Mouse (Mus musculus): ENCODE measurements at regions not wholly inside any gene's neighbourhood (a gene's known extent, or its start where the extent isn't known, plus 50 kb on each side); places are given as distances from the start of the nearest gene placed in this dataset.

DNA sequence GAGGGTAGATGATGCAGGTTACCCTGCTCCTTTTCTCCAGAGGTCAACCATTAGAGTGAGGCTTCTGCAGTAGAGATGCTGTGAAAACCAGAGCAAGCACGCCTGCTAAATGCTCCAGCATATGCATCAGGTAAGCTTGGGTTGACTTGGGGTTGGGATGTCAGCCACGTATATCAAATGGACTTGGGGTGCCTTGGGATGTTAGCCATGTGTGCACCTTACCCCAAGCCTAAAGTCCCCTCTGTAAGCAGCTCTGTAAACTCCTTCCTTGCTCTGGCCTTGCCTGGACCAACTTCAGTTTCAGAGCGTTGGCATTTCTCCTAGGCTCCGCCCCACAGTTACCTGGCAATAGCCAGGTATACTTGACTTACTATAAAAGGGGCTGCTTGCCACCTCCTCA is 155.3 kb upstream of the Tmtc1 start:
- DNase-seq: no peak

DNA sequence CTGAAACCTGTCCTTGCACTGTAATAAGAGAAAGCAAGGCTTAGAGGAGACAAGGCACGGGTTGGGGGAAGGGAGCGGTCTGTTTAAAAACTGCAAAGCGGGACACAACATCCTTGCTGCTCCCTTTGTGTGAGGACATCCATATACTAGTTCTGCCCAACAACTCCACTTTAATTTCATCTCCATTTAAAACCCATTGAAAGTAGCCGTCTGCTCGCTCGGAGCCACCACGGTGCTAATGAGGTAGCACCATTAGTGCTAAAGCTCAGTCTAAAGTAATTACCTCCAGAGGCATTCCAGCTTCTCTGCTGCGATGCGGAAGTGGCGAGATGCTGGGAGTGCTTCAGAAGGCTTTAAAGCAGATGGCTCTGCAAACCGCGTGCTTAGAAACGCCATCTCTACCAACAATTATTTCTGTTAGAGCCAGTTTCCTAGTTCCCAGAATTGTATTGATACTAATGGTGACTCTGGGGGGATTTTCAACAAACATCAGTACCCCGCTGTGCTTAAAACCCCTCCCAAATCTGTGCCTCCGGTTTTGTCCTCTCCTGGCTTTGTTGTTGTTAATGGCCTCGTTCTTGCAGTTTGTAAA is 154.7 kb upstream of the Tmtc1 start:
- peak; percentile 5 for DNase-seq

DNA sequence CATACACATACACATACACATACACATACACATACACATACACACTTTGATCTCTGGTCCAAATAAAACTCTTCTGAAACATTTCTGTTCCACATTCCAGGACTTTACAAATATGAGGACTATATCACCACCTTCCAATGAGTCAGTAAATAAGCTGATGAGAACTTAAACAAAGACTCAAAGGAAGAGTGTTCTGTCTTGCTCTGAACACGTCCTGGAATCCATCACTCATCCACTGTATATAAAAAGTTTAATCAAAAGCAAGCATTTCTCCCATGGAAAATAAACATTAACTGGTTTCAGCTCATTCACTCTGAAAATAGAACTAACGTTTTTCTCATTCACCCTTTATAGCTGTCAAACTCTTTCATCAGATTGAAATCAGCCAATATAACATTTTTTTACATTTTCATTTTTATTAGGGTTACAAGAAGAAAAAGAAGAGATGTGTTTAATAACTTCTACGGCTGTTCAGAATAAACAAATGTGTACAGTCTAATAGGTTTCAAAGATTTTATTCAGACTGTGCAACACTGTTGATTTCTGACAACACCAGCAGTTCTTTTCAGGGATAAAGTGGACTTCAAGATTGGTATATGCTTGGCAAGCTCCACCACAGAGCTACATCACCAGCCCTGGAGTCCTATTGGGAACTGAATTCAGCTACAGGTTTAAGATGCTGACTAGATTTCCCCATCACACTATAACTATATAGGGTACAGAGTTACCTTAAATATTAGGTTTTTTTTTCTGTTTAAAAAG is 151.0 kb upstream of the Tmtc1 start:
- DNase-seq: no peak

DNA sequence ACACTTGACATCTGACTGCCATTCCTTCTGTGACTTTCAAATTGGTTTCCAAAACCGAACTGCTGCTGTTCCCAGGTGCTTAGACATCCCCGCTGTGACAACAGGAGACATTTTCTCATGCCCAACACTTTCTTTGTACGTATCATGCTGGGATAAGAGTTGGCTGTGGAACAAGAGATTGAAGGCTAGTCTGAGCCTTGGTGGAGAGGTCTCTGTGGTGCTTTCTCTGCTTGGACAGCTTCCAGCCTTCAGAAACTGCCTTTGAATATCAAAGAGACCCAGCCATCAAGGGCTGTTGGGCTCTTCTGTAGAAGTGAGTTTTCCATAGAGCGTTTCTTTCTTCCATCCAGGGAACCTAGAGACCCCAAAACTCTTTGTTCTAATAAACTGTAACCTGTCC is 144.8 kb upstream of the Tmtc1 start:
- DNase-seq: no peak

DNA sequence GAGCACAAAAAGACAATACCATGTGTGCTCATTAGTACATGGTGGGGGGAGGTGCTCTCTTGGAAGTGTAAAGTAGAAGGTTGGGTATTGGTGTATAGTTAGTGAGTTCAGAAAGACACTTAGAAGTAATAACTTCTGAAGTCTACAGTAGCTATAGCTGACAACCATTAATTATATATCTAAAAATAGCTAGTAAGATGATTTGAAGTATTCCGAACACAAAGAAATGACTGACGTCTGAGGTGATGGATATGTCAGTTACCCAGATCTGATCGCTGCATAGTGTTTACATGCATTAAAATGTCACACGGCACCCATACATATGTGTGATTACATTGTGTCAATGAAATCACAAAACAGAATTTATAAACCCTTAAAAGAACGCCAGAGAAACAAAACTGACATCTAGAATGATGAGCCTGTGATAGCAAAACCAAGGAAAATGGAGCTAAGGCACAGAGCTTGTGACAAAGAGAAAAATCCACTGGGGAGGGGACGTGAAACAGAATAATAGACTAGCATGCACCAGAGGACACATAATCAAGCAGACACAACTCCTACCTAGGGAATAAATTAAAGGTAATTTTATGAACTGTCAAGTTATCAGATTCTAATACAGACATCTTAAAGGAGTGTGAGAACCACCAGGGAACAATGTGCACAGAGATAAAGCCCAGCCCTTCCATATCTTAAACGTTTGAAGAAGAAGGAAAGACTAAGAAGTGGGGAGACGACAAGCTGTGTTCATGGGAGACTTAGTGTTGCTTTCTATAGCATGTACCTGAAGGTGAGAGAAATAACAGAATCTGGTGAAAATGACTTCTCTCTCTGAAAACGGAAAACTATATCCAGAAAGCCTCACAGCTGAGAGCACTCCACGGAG is 142.5 kb upstream of the Tmtc1 start:
- DNase-seq: no peak

DNA sequence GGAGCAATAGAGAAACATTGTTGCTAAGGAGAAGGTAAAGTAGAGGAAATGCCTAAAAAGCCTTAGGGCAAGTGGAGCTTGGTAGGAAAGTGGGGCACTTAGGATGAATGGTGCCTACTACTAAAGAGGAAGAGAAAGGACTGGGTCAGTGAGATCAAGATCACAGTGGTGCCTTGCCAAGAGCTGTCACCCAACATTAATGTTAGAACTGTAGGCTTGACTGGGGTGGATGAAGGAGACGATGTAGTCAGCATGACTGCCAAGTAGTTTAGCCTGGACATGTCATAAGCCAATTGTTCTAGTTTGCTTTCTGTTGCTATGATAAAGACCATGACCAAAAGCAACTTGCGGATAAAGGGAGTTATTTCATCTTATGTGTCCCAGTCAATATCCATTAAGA is 139.9 kb upstream of the Tmtc1 start:
- DNase-seq: no peak

DNA sequence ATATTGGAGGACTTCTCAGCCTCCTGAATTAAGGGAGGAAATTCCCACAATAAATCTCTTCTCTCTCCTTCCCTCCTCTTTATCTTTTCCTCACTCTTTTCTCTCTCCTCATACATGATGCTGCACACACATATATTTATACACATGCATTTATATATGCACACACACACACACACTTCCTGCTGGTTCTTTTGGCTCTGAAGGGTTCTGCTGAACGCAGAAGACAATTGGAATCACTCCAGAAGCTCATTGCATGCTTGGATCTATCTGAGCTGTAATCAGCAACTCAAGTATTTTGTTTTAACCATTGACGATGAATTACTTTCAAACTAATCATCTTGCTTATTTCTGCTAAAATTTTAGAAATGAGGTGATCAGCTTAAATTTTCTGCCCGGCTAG is 134.1 kb upstream of the Tmtc1 start:
- no peak for DNase-seq

DNA sequence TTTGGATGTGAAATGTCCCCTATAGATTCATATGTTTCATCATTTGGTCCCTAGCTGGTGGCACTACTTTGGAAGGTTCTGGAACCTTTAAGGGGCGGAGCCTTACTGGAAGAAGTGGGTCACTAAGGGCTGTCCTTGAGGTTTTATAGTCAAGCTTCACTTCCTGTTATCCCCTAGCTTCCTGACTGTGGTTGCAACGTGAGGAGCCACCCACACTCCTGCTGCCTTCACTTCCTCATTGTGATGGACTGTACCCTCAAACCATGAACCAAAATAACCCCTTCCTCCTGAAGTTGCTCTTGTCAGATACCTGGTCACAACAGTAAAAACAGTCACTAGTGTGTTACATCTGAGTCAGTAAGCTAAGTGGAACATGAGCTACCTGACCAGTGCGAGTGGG is 133.5 kb upstream of the Tmtc1 start:
- DNase-seq: no peak

DNA sequence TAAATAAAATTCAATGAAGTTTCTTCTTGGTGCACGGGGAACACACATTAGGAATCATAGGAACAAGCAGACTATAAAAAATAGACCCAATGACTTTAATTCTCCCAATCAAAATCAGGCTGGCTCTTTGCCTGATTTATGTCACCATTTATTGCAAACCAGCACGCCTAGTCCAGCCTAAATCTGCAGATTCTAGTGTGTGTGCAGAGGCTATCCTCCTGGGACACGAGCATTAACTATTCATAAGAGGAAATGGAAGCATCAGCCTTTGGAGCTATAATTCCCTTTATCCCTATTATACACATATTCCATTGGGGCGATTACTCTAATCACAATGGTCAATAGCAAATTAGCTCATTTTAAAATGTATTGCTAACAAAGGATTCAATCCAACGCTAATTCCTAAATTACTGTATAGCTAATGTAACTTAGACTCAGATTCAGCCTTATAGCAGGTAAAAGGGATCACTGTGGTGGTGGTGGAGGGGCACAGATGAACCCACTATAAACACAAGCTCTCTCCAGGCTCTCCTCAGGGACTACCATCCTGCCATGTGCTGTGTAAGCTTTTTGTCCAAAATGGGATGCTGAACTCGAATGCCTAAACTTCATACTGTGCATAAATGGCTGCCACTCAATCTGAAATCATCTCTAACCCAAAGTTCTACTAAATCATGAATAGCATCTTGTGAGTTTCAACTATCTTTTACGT is 130.7 kb upstream of the Tmtc1 start:
- no peak for DNase-seq

DNA sequence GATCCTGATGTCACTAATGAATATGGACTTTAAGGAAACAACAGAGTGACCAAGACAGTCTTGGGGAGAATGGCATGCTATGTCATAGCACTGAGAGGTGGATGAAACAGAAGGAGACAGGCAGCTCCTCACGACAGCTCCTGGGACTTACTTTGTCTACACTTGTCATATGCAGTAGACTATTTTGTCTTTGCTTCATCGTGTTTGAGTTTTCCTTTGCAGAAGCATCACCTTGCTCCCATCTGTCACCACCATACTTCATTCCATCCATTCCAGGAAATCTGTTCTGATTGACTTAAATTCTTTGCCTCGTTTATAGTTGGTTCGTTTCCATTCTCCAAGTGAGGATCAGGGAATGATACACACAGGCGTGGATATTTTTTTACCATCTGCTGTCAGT is 128.0 kb upstream of the Tmtc1 start:
- DNase-seq: no peak

DNA sequence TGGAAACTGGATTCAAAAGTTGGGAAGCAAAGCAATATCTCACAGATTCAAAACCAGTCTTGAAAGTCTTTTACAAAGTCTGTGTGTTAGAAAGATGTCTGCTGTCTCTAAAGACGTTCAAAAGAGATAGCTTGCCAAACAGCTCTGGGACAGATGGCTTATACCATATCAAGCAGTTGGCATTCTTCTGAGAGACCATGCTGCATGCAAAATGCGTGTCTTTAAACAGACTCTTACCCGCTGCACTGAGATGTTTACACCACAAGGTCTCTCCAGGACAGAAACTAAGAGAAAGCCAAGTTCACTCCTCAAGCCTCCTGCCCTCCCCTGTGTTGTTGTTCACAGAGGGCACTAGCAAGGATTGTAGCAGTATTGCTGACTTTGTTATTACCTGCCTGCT is 127.5 kb upstream of the Tmtc1 start:
- no peak for DNase-seq

DNA sequence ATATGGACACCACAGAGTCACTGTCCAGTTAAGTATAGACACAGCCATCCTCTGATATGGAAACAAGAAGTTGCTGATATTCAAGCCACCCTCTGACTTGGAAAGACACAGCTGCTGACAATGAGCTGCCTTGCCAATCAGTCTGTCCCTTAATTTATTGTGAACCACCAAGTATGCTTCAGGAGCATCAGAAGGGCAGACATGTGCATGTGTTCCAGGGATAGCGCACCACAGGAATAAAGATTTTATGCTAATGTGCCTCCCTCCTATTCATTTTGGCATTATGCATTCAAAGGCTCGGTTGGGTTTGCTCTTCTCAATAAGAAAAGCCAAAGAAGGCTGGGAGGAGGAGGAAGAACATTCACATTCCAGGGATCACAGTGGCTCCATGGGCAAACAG is 120.0 kb upstream of the Tmtc1 start:
- no peak for DNase-seq

DNA sequence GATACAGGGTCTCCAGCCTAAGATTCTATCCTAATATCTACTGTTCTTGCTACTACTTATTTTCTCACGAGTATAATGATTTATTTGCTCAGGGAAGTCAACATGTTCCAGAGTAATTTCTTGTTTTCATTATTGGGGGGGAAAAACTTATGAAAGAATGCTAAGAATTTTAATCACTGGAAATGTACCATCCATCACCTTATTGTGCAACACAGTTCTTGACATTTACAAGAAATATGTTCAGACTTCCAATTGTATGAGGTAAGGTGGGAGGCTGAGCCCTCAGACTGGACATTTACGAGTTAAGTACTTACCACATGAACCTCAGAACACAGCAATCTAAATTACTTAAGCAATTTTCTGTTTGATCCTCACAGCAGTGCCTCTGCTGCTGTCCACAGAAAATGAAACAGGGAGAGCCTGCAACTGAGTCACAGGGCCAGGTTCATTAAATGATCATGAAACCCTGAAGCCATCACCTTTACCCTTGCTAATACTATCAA is 118.1 kb upstream of the Tmtc1 start:
- no peak for DNase-seq

DNA sequence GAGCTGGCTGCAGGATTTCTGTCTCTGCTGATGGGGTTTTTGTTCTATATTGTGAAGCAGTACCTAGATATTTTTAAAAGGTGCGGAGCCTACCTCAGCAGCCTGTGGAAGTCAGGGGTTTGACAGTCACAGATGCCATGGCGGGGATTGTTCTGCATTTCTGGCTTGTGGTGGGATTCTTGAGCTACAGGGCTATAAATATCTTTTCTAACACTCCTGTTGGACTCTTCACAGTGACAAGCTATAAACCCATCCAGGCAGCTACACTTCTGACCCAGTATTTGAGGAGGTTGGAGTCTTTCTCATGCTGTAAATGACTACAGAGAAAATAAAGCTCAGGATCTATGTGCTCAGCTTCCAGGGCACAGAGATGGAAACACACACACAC is 112.3 kb upstream of the Tmtc1 start:
- no peak for DNase-seq

DNA sequence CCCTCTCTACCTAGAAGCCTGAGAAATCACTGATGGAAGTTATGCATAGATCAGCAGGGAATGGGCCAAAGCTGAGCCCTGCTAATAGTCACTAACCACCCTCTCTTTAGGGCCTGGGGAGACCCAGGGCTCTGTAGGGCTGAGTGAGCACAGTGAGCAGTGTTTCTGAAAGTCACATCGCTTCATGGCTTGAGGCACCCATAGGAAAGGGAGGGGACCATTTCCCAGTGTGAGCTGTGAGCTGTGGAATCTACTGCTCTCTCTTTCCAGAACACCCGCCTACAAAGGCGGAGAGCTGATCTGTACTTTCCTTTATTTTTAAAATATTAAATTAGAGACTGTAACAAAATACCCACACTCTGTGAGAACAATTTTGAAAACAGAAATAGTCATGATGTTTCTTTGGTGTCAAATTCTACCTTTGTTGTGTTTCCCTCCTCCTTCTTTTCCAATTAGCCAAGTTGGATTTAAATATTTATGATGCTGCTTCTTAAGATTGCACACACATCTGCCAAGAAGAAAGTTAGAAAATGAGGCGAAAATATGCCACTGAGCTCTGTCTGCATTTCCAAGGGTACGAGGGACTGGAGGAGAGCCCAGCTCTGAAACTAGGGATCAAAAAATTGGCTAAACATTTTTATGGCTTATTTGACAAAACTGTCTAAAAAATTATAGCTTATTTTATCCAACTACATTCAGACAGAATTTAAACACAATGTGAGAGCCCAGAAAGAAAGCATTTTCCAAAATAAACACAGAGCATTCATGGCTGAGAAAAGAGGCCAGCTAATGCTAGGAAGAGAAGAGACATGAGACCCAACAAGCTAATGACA is 111.7 kb upstream of the Tmtc1 start:
- no peak for DNase-seq

DNA sequence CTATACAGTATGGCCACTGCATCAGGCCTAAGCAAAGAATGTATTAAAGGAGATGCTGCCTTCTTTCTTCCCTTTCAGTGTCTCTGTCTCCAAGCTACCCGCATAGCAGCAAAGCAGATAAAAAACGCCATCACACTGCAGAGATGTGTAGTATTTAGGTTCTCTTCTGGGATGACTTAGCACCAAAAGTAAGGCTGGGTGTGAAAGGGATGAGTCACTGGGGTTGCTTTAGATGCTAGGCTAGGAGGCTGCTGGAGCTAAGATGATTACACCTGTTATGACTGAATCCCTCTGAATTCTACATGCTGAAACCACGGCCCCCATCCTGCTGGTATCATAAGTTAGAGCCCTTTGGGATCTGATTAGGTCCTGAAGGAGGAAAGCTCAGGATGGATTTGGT is 110.3 kb upstream of the Tmtc1 start:
- no peak for DNase-seq

DNA sequence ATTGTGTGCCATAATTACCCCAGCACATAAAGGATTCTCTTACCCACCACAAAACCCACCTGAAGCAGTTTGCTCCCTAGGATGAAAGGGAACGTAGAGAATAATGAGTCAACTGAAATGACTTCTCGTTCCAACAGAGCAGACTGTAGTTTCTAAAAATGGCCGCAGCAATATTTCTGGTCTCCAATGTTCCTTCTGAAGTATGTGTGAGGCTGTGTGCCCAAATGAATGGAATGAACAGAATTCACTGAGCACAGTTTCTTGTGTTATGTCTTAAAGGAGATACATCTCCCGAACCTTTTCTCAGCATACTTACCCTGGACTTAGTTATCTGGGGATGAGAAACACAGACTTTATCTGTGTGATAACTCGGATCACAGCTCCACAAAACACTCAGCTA is 109.4 kb upstream of the Tmtc1 start:
- no peak for DNase-seq

DNA sequence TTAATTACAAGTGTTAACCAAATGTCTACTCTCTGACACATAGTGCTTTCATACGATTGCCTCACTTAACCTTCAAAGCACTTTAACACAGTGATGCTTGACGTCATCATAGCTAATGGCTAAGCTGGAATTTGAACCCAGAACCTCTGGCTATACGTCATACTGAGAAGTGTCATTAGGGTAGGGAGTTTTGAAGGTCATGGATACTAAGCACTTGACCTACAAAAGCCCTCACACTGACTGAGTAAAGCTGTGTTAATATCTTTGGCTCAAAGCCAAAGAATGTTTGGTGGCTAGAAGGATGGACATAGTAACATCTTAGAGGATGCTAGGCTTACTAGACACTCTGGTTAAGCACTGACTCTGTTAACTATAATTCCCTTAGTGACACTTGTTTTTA is 106.9 kb upstream of the Tmtc1 start:
- no peak for DNase-seq

DNA sequence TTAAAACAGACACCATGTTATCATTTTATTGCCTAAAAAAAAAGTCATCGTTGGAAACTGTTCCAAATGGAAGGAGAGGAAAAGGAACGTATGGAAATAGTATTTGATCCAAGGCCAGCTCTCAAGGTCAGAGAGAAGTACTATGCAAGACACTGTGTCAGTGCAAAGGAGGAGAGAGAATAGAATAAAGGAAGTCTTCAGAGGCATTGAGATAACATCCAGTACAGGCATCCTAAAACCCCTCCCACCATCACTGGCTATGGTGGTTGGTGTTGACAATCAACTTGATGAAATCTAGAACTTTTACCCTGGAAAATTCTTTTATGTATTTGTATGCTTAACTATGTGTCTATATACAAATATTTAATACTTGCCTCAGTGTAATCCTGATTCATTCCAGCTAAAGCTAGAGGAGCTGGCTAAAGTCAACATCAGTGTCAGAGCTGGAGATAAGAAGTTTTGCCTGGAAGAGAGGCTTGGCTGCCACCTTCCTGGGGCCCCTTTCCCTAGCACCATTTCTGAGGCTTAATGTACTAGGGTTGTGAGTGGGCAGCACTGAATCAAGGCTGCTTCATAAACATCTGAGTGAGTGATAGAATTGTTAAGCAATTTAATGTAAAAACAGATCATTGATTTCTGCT is 104.1 kb upstream of the Tmtc1 start:
- DNase-seq: no peak

DNA sequence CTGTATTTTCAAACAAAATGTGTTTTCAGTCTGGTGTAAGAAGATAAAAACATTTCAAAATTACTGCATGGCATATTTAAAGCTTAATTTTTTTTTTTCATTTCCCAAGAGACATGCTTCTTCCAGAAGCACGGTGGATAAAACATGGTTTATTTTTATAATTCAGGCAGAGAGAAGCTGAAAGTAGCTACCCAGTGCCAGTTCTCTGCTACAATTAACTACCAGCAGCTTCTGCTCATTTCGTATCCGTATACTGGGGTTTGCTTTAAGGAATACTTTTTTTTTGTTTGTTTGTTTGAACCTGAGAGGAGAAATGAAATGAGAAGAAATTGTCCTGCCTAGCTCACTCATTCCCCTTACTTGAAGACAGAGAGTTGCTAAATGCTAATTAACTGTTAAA is 98.9 kb upstream of the Tmtc1 start:
- DNase-seq: no peak

DNA sequence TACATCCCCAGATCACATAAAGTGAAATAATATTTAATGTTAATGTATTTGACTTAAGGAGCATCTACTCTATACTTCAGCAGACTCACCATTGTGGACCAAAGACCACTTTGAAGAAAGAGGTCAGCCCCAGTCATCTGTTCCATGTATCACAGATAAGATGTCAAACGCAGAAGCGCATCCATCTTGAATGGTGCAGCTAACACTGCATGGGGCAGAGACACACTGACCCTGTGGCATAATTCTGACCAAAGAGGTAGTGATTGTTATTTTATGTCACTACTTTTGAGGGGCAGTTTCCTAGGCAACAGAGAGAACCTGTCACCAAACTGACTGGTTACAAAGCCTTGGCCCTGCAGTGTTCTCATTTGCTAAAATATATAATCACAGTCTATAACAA is 97.8 kb upstream of the Tmtc1 start:
- no peak for DNase-seq
